Mouse (Mus musculus) thymus, adult 2 months (tissue): ENCODE measurements around the gene Cmss1.

Source experiments
- CTCF ChIP-seq: fragments of 200-500 bp; IDR thresholded peaks from 2 replicates; pipeline ENCODE4 v1.5.1; 2012; ENCODE audit warnings: mild to moderate bottlenecking, control low read depth, low read length, moderate library complexity, borderline replicate concordance; ENCODE audit not compliant: control insufficient read depth, poor library complexity, insufficient read depth; ENCODE audit errors: extremely low read depth
- POLR2A ChIP-seq: fragments of 200-500 bp; IDR thresholded peaks from 2 replicates; pipeline ENCODE4 v1.6.1; 2012; ENCODE audit warnings: mild to moderate bottlenecking, low read length, control low read depth, moderate library complexity; ENCODE audit not compliant: control insufficient read depth, poor library complexity, insufficient read depth; ENCODE audit errors: extremely low read depth

DNA sequence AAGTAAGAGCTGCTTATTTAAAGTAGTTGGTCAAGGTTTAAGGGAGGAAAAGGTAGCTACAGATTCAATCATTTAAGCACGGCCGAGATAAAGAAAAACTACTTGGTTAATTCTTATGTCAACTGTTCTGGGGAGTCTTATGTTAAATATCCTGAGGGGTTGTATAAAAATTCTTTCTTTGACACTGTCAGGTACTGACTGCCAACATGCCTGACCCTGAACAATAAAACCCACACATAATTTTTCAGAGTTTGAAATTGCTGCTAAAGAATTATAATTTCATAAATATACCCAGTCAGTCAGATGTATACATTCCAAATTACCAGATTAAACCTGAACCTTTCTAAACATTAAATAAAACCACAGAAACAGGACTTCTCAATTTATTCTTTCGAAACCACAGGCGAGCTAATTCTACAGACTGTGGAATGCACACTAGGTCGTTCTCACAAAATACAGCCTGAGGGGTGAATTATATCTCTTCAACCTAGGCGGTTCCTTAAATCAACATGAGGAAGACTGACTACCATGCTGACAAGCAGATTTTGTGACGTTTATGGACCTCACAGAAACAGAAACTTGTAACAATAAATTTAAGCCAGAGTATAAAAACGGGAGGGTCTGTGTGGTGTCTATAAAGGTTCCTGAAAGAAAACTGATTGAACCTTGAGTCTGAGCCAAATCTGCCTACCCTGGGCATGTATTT is 223.2 kb downstream of the Cmss1 start:
- TF ChIP-seq CTCF (no peak), POLR2A (no peak)
